In the genomic region with DNA sequence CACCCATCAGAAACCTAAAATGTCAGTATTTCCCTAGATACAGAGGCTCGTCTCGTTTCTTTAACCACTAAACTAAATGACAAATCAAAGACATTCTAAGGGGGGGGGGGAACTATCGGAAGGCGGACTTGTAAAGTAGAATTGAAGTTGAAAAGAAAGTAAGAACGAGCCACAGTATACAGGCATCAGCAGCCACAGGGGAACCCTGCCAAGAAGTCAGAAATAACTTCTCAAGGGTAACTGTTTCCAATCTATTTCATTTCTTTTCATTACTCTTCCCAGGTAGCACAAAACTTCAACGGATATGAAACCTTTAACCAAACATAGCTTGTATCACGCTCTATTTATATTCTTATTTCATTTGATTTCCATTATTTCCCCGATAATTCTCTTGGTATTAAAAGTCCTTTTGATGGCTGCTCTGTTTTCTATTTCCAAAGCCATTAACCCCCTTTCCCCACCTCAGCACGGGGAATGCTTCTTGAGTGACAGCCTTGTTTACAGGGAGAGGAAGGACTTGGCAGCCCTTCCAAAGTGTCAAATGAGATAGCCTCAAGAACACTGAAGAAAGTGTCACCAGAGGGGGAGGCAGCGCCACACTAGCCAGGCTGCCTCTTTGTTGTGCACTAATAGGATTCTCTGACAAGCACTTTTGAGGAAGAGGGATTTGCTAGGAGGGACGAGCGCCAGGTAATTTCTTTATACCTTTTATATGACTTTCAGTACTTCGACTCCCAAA, we compare ENCODE assay signal across 13 mouse cellular contexts.
DNase-seq lines count a peak whose midpoint lies in the region; TF ChIP-seq lines count a peak whose summit lies in the region.
"Had no signal": no experiment of that assay in that cellular context is flagged by ENCODE, and none has a peak within 500 bp of the region (broad histone marks: within the 10 kb centered on the region; RNA-seq: fewer than 3 reads in every experiment).

No protein-coding gene starts in this region.

- intact Hi-C loops in gastrocnemius, postnatal 14 days (cut with DNase I; ENCODE audit: low total_unique reads), result no loop called here

- 0 out of 2 replicates have a peak, but pooled peaks have one; percentile 2 for TF ChIP-seq CTCF in layer of hippocampus, adult 2 months (conservative IDR thresholded peaks at IDR 0.05)

- no peak for DNase-seq in layer of hippocampus, adult 2 months (ENCODE audit: low spot score in 2 of 2)
- no peak for DNase-seq in layer of hippocampus, adult 9-11 months
- peak; percentile 13 for DNase-seq in heart, adult 8-10 months (ENCODE audit: low spot score)
- peak; percentile 35 for DNase-seq in heart, postnatal 4 days
- no peak for DNase-seq in spleen, adult 18-20 months
- no peak for DNase-seq in thymus, postnatal 10 days (ENCODE audit: low spot score in 2 of 2)
- DNase-seq in gastrocnemius, postnatal 14 days, result no peak
- DNase-seq: adrenal gland, adult 8-10 months; gastrocnemius, postnatal 10 days; kidney, postnatal 4 days; liver, postnatal 0 days; thymus, postnatal 25 days had no signal

- H3K4me3 ChIP-seq in layer of hippocampus, adult 2 months, result peak overlapping the region; percentile 1; the same call in 1 of the 2 replicates
- H3K4me3 ChIP-seq: erythroblast, embryonic 14.5 days had no signal

- no peak overlapping the region for H3K27ac ChIP-seq in layer of hippocampus, adult 2 months

Comparison
In these comparisons a context has a peak if more than half of its experiments do, and no peak if none do; other contexts are left out.
1. DNase-seq: peak in heart, adult 8-10 months (single experiment) and heart, postnatal 4 days (single experiment); none in layer of hippocampus, adult 2 months (0 of 2), layer of hippocampus, adult 9-11 months (single experiment), spleen, adult 18-20 months (0 of 2), thymus, postnatal 10 days (0 of 2) and gastrocnemius, postnatal 14 days (single experiment).